Mouse (Mus musculus) embryonic facial prominence, embryonic 11.5 days (tissue): ENCODE results near the gene Rgsl1. TPM values are rescaled to one million over a fixed set of nuclear protein-coding genes. Genes with fewer than 3 reads are reported as not detected.

ENCODE experiments used
- ATAC-seq: fragments of 200-750 bp; cut with Nextera tagmentation; replicated peaks from 2 replicates; pipeline ENCODE4 v1.8.0; 2017; ENCODE audit warnings: low read depth; ENCODE audit not compliant: insufficient number of reproducible peaks, low FRiP score, low TSS enrichment
- DNase-seq: peaks from one replicate; pipeline ENCODE4 v3.0.0-alpha.2; 2015; ENCODE audit warnings: low spot score
- H3K27ac ChIP-seq: fragments of 300-500 bp; sonication (generic); replicated peaks from 2 replicates; pipeline ENCODE4 v1.5.1; 2014; ENCODE audit warnings: mild to moderate bottlenecking, low read depth, low read length, control low read depth
- H3K27me3 ChIP-seq: fragments of 300-500 bp; sonication (generic); 2 replicates; pipeline ENCODE4 v1.6.1; 2014; ENCODE audit warnings: mild to moderate bottlenecking, low read length, moderate library complexity, mixed read lengths; ENCODE audit not compliant: control insufficient read depth, insufficient read depth
- H3K36me3 ChIP-seq: fragments of 300-500 bp; sonication (generic); replicated peaks from 2 replicates; pipeline ENCODE4 v1.6.1; 2014; ENCODE audit warnings: low read depth, mild to moderate bottlenecking, low read length, moderate library complexity, mixed read lengths; ENCODE audit not compliant: control insufficient read depth, insufficient read depth
- H3K4me1 ChIP-seq: fragments of 300-500 bp; sonication (generic); 2 replicates; pipeline ENCODE4 v1.6.1; 2014; ENCODE audit warnings: low read length, mixed read lengths; ENCODE audit not compliant: control insufficient read depth, insufficient read depth
- H3K4me2 ChIP-seq: fragments of 300-500 bp; sonication (generic); 2 replicates; pipeline ENCODE4 v1.6.1; 2014; ENCODE audit warnings: low read depth, mild to moderate bottlenecking, control low read depth, low read length, moderate library complexity
- H3K4me3 ChIP-seq: fragments of 300-500 bp; sonication (generic); 2 replicates; pipeline ENCODE4 v1.5.1; 2014; ENCODE audit warnings: low read depth, low read length, control low read depth
- H3K9ac ChIP-seq: fragments of 300-500 bp; sonication (generic); replicated peaks from 2 replicates; pipeline ENCODE4 v1.6.1; 2014; ENCODE audit warnings: mild to moderate bottlenecking, control low read depth, low read length
- H3K9me3 ChIP-seq: fragments of 300-500 bp; sonication (generic); replicated peaks from 2 replicates; pipeline ENCODE4 v1.6.1; 2016; ENCODE audit warnings: mild to moderate bottlenecking, low read length, inconsistent platforms, mixed read lengths; ENCODE audit not compliant: control insufficient read depth
- WGBS: fragments of 180-500 bp; shearing (Covaris S2); extraction: QIAGEN DNeasy Blood & Tissue Kit; methylation state at CpG from one replicate; pipeline ENCODE4 v1.1.7; 2014; 5-methylcytosine and 5-hydroxymethylcytosine counted together
- polyA plus RNA-seq: library from polyadenylated mRNA; unstranded; fragments of >200 nt; fragmentation: Nextera tagmentation; extraction: Ambion mirVana; gene quantifications from 2 replicates; pipeline ENCODE4 v1.2.1, GENCODE M21; 2014

Gene Rgsl1
- polyA plus RNA-seq, 1 experiment from 2014 or later: not detected

- no peak overlapping the region for H3K4me2 ChIP-seq
- DNase-seq: peak; percentile 89
- no peak overlapping the region for H3K9ac ChIP-seq
- no peaks in the 10 kb centered on the region for H3K27me3 ChIP-seq
- WGBS: 4% methylated on average over 12 of the region's 12 CpGs
- H3K27ac ChIP-seq: no peak overlapping the region
- H3K4me3 ChIP-seq: no peak overlapping the region
- H3K9me3 ChIP-seq: no peaks in the 10 kb centered on the region
- no peaks in the 10 kb centered on the region for H3K4me1 ChIP-seq
- H3K36me3 ChIP-seq: no peaks in the 10 kb centered on the region
- ATAC-seq: 0 out of 2 replicates have a peak, but pooled peaks have one; percentile 22
These were observed 97.2 kb downstream of the Rgsl1 start for GRCm38 (mm10) chr1:153746728-153747127.

- no peak; the same call in 1 of the 2 replicates for ATAC-seq
These were observed 97.7 kb downstream of the Rgsl1 start for GRCm38 (mm10) chr1:153746119-153746670.

GRCm38 (mm10) chr1:153742374-153743155, 101.4 kb downstream of the Rgsl1 start:
- Histone ChIP-seq H3K9me3 (no peaks in the 10 kb centered on the region), H3K4me2 (no peak overlapping the region), H3K36me3 (no peaks in the 10 kb centered on the region), H3K9ac (no peak overlapping the region), H3K4me1 (no peaks in the 10 kb centered on the region; the same call in 1 of the 2 replicates), H3K4me3 (no peak overlapping the region), H3K27me3 (peaks cover 6% of the 10 kb centered on the region), H3K27ac (no peak overlapping the region)
- 55% methylated on average over 11 of the region's 11 CpGs for WGBS
- DNase-seq (peak; percentile 82), ATAC-seq (no peak)

More at GRCm38 (mm10) chr1:153746119-153746670, 97.7 kb downstream of the Rgsl1 start:
- Histone ChIP-seq H3K27me3 (no peaks in the 10 kb centered on the region), H3K4me3 (no peak overlapping the region), H3K4me2 (no peak overlapping the region), H3K9me3 (no peaks in the 10 kb centered on the region), H3K36me3 (no peaks in the 10 kb centered on the region), H3K27ac (no peak overlapping the region), H3K4me1 (no peaks in the 10 kb centered on the region), H3K9ac (no peak overlapping the region)
- DNase-seq: no peak
- WGBS: 76% methylated on average over 14 of the region's 14 CpGs

GRCm38 (mm10) chr1:153741551-153742316, 102.2 kb downstream of the Rgsl1 start:
- H3K4me3 ChIP-seq: peak overlapping the region; percentile 39; the same call in 1 of the 2 replicates
- peaks cover 6% of the 10 kb centered on the region for H3K27me3 ChIP-seq
- H3K27ac ChIP-seq: no peak overlapping the region
- ATAC-seq (no peak), DNase-seq (no peak)
- no peaks in the 10 kb centered on the region; the same call in 1 of the 2 replicates for H3K4me1 ChIP-seq
- H3K9me3 ChIP-seq: no peaks in the 10 kb centered on the region
- H3K36me3 ChIP-seq: no peaks in the 10 kb centered on the region
- peak overlapping the region; percentile 11; the same call in 1 of the 2 replicates for H3K4me2 ChIP-seq
- WGBS: 48% methylated on average over 18 of the region's 18 CpGs
- H3K9ac ChIP-seq: no peak overlapping the region; the same call in 1 of the 2 replicates

- Histone ChIP-seq H3K4me2 (peak overlapping the region; percentile 64), H3K9me3 (no peaks in the 10 kb centered on the region), H3K9ac (peak overlapping the region; percentile 41; the same call in 1 of the 2 replicates), H3K4me1 (no peaks in the 10 kb centered on the region; the same call in 1 of the 2 replicates), H3K27me3 (peaks cover 6% of the 10 kb centered on the region), H3K4me3 (peak overlapping the region; percentile 39), H3K36me3 (no peaks in the 10 kb centered on the region), H3K27ac (no peak overlapping the region)
- 25% methylated on average over 12 of the region's 12 CpGs for WGBS
- no peak for DNase-seq
- ATAC-seq: no peak
These were observed 103.1 kb downstream of the Rgsl1 start for GRCm38 (mm10) chr1:153740775-153741400.

GRCm38 (mm10) chr1:153740145-153740544, 103.8 kb downstream of the Rgsl1 start, which contains the start of gene Rgs16:
Gene Rgs16 (plus strand): TSS chr1:153740349.
- no peak within 1 kb of the TSS for H3K27ac ChIP-seq
- peak within 1 kb of the TSS; percentile 39 for H3K4me3 ChIP-seq
- H3K9me3 ChIP-seq: no peaks in the 10 kb centered on the region
- DNase-seq (peak; percentile 85), ATAC-seq (peak; percentile 63)
- H3K27me3 ChIP-seq: peaks cover 6% of the 10 kb centered on the region
- H3K4me1 ChIP-seq: no peaks in the 10 kb centered on the region; the same call in 1 of the 2 replicates
- under 1% methylated on average over 27 of the region's 28 CpGs for WGBS
- peak within 1 kb of the TSS; percentile 64 for H3K4me2 ChIP-seq
- no peaks in the 10 kb centered on the region for H3K36me3 ChIP-seq
- peak within 1 kb of the TSS; percentile 41 for H3K9ac ChIP-seq

- Histone ChIP-seq H3K9ac (no peak overlapping the region), H3K4me2 (peak overlapping the region; percentile 64), H3K27me3 (peaks cover 6% of the 10 kb centered on the region), H3K4me3 (peak overlapping the region; percentile 39), H3K27ac (no peak overlapping the region), H3K4me1 (no peaks in the 10 kb centered on the region; the same call in 1 of the 2 replicates), H3K36me3 (no peaks in the 10 kb centered on the region), H3K9me3 (no peaks in the 10 kb centered on the region)
- 13% methylated on average over 13 of the region's 13 CpGs for WGBS
- no peak for ATAC-seq
- DNase-seq: peak; percentile 2
These were observed 104.4 kb downstream of the Rgsl1 start for GRCm38 (mm10) chr1:153739437-153740015.
